Mouse (Mus musculus) ovary, postnatal 10 days (tissue): ENCODE data around the gene Clcn1.

ENCODE experiments used
- DNase-seq: peaks from one replicate; pipeline ENCODE4 v3.0.0; 2022; ENCODE audit warnings: low spot score

Clcn1 gene

GRCm38 (mm10) chr6:42309816-42310378, 23.4 kb downstream of the Clcn1 start:
- DNase-seq, result no peak

- DNase-seq, result no peak
These were observed 24.1 kb downstream of the Clcn1 start for GRCm38 (mm10) chr6:42310427-42311053.

GRCm38 (mm10) chr6:42318293-42318692, 31.8 kb downstream of the Clcn1 start:
- DNase-seq, result no peak

GRCm38 (mm10) chr6:42323371-42324066, 37.0 kb downstream of the Clcn1 start:
- no peak for DNase-seq

- DNase-seq, result no peak
These were observed 37.6 kb downstream of the Clcn1 start for GRCm38 (mm10) chr6:42324067-42324481.

- no peak for DNase-seq
These were observed 38.2 kb downstream of the Clcn1 start, which contains the start of gene Fam131b for GRCm38 (mm10) chr6:42324482-42325267. Gene Fam131b, minus strand, starts transcription at chr6:42324643.

- DNase-seq, result peak; percentile 57
These were observed 38.8 kb downstream of the Clcn1 start for GRCm38 (mm10) chr6:42325268-42325609.

GRCm38 (mm10) chr6:42326509-42326908, 40.0 kb downstream of the Clcn1 start:
- no peak for DNase-seq

- no peak for DNase-seq
These were observed 42.3 kb downstream of the Clcn1 start for GRCm38 (mm10) chr6:42328757-42329156.

GRCm38 (mm10) chr6:42330216-42330615, 43.7 kb downstream of the Clcn1 start:
- DNase-seq, result no peak

GRCm38 (mm10) chr6:42330946-42331345, 44.5 kb downstream of the Clcn1 start:
- no peak for DNase-seq

GRCm38 (mm10) chr6:42339189-42339588, 52.7 kb downstream of the Clcn1 start:
- DNase-seq, result no peak

GRCm38 (mm10) chr6:42339981-42340380, 53.5 kb downstream of the Clcn1 start:
- no peak for DNase-seq

- no peak for DNase-seq
These were observed 55.7 kb downstream of the Clcn1 start for GRCm38 (mm10) chr6:42342171-42342570.

GRCm38 (mm10) chr6:42343361-42344120, 57.1 kb downstream of the Clcn1 start:
- no peak for DNase-seq

GRCm38 (mm10) chr6:42344255-42344654, 57.8 kb downstream of the Clcn1 start:
- DNase-seq, result no peak

GRCm38 (mm10) chr6:42348281-42349005, 62.0 kb downstream of the Clcn1 start:
- no peak for DNase-seq

- no peak for DNase-seq
These were observed 62.5 kb downstream of the Clcn1 start for GRCm38 (mm10) chr6:42349006-42349425.

GRCm38 (mm10) chr6:42349426-42350020, 63.0 kb downstream of the Clcn1 start, which contains the start of gene Zyx:
Gene Zyx, plus strand, starts transcription at chr6:42349630.
- DNase-seq, result peak; percentile 77
